40 mouse cellular contexts compared by ENCODE assay signal in genomic region chr11:46868594-46868993, GRCm38 (mm10). TPM values are rescaled to one million over a fixed set of nuclear protein-coding genes. Genes with fewer than 3 reads are reported as not detected.
"Had no signal": no experiment of that assay in that cellular context is flagged by ENCODE, and none has a peak within 500 bp of the region (broad histone marks: within the 10 kb centered on the region; RNA-seq: fewer than 3 reads in every experiment).

No protein-coding gene starts in this region.

- H3K4me2 ChIP-seq: heart, embryonic 12.5 days; heart, embryonic 13.5 days; heart, embryonic 15.5 days; hindbrain, embryonic 12.5 days; hindbrain, embryonic 14.5 days; hindbrain, embryonic 15.5 days; intestine, embryonic 15.5 days; kidney, embryonic 15.5 days had no signal

- H3K4me3 ChIP-seq: heart, embryonic 12.5 days; heart, embryonic 13.5 days; heart, embryonic 15.5 days; hindbrain, embryonic 10.5 days; hindbrain, embryonic 12.5 days; hindbrain, embryonic 15.5 days; intestine, embryonic 15.5 days; kidney, embryonic 15.5 days; layer of hippocampus, adult 2 months; left cerebral cortex, adult 2 months had no signal

- H3K4me1 ChIP-seq: heart, embryonic 12.5 days; heart, embryonic 13.5 days; heart, embryonic 15.5 days; hindbrain, embryonic 10.5 days; hindbrain, embryonic 12.5 days; hindbrain, embryonic 15.5 days; intestine, embryonic 15.5 days; kidney, embryonic 15.5 days had no signal

- H3K27ac ChIP-seq: heart, embryonic 13.5 days; heart, embryonic 15.5 days; hindbrain, embryonic 10.5 days; hindbrain, embryonic 12.5 days; hindbrain, embryonic 14.5 days; hindbrain, embryonic 15.5 days; hindbrain, postnatal 0 days; intestine, embryonic 15.5 days; kidney, embryonic 15.5 days; kidney, postnatal 0 days; layer of hippocampus, adult 2 months; left cerebral cortex, adult 2 months had no signal

- H3K9me3 ChIP-seq: heart, embryonic 12.5 days; heart, embryonic 13.5 days; heart, embryonic 15.5 days; hindbrain, embryonic 10.5 days; hindbrain, embryonic 12.5 days; hindbrain, embryonic 15.5 days; intestine, embryonic 15.5 days; kidney, embryonic 15.5 days had no signal

- DNase-seq: heart, postnatal 10 days; heart, postnatal 14 days; heart, postnatal 36 days; heart, postnatal 4 days; kidney, adult 11 months; kidney, adult 18-20 months; kidney, adult 2 months; kidney, adult 8-10 months; kidney, adult 9 months; kidney, postnatal 10 days; kidney, postnatal 14 days; kidney, postnatal 25 days; kidney, postnatal 36 days; kidney, postnatal 4 days; layer of hippocampus, adult 9-11 months; layer of hippocampus, postnatal 36 days had no signal

- ATAC-seq: hindbrain, embryonic 16.5 days; hindbrain, postnatal 0 days; inflammation-experienced regulatory T-cells, adult 6 months; intestine, embryonic 15.5 days; intestine, embryonic 16.5 days; intestine, postnatal 0 days had no signal

- H3K36me3 ChIP-seq: heart, embryonic 12.5 days; heart, embryonic 13.5 days; heart, embryonic 15.5 days; hindbrain, embryonic 10.5 days; hindbrain, embryonic 12.5 days; hindbrain, embryonic 15.5 days; intestine, embryonic 15.5 days; kidney, embryonic 15.5 days had no signal

- H3K27me3 ChIP-seq: heart, embryonic 12.5 days; heart, embryonic 13.5 days; heart, embryonic 15.5 days; hindbrain, embryonic 12.5 days; hindbrain, embryonic 15.5 days; intestine, embryonic 15.5 days; kidney, embryonic 15.5 days had no signal

- H3K9ac ChIP-seq: heart, embryonic 12.5 days; heart, embryonic 13.5 days; heart, embryonic 15.5 days; hindbrain, embryonic 12.5 days; hindbrain, embryonic 14.5 days; hindbrain, embryonic 15.5 days; intestine, embryonic 15.5 days; kidney, embryonic 15.5 days had no signal

RNA-seq across cellular contexts. Expression of gene Timd4, which starts 58.0 kb away (rescaled TPM):
- total RNA-seq: hematopoietic stem cell, adult 5-6 weeks; hindbrain, postnatal 0 days; layer of hippocampus, adult 18-20 months; layer of hippocampus, adult 2 months; layer of hippocampus, adult 8-10 months; layer of hippocampus, postnatal 10 days; layer of hippocampus, postnatal 14 days; layer of hippocampus, postnatal 36 days; left cerebral cortex, adult 2 months; left cerebral cortex, postnatal 10 days had no signal
- polyA plus RNA-seq: heart, postnatal 0 days; hindbrain, embryonic 12.5 days; hindbrain, embryonic 16.5 days had no signal
